Mouse (Mus musculus) gastrocnemius, adult 2 months (tissue): Measurements from ENCODE around the gene Gjc2. TPM values are rescaled to one million over a fixed set of nuclear protein-coding genes. Genes with fewer than 3 reads are reported as not detected.

Source experiments
- DNase-seq: peaks from one replicate; pipeline ENCODE4 v3.0.0; 2022
- H3K27ac ChIP-seq: fragments of 200-600 bp; 2 replicates; pipeline ENCODE4 v1.8.1; 2022; ENCODE audit warnings: mild to moderate bottlenecking
- H3K4me3 ChIP-seq: fragments of 200-600 bp; 2 replicates; pipeline ENCODE4 v1.8.1; 2022; ENCODE audit warnings: mild to moderate bottlenecking, moderate library complexity
- CTCF ChIP-seq: fragments of 200-600 bp; IDR thresholded peaks from 2 replicates; pipeline ENCODE4 v1.8.1; 2022; ENCODE audit warnings: antibody characterized with exemption, mild to moderate bottlenecking, moderate library complexity
- intact Hi-C: fragments of 180-260 bp; cut with DNase I; formaldehyde crosslinking; loops from one replicate; pipeline ENCODE4 v1.15.1; 2025
- total RNA-seq, 2 experiments: library from RNA; stranded (reverse); gene quantifications; 2 replicates each; pipeline ENCODE4 v1.2.3; 2021

Gene Gjc2
- total RNA-seq, 2 experiments from 2014 or later, result 0.10 to 0.20 TPM

DNA sequence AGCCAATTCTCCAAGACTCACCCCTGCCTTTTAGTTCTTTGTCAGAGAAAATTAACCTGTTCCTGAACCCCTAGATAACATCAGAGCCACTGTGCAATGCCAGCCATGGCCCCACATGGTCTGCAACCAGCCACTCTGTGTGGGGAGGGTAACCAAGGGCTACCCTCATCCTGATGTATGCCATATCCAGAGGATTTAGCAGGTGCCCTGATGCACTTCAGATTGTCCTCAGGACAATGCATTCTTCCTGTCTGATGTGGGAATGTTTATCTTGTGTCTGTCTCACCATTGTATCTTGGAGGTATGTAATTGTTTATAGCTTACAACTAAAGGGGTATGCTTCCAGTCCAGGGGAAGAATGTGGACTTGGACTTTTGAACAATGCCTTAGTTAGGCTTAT, 13.2 kb upstream of the Gjc2 start:
- no peak overlapping the region for H3K27ac ChIP-seq

GRCm38 (mm10) chr11:59192059-59192386, 9.0 kb upstream of the Gjc2 start, which contains the start of gene Guk1:
Gene Guk1, minus strand, starts transcription at chr11:59192212.
- no peak for TF ChIP-seq CTCF
- intact Hi-C loops, result loop anchor here (10.0 kb wide), 1 partner anchor 217 kb away; the partner anchor contains the start of gene Trim11
- Histone ChIP-seq H3K27ac (peak within 1 kb of the TSS; percentile 95), H3K4me3 (peak within 1 kb of the TSS; percentile 88)
- DNase-seq, result no peak

More for the DNA sequence above, 13.2 kb upstream of the Gjc2 start:
- no peak overlapping the region for H3K4me3 ChIP-seq
- no peak for TF ChIP-seq CTCF
- intact Hi-C loops, result loop anchor here (10.0 kb wide), 1 partner anchor 221 kb away; the partner anchor contains the start of gene Trim11
- DNase-seq, result no peak

DNA sequence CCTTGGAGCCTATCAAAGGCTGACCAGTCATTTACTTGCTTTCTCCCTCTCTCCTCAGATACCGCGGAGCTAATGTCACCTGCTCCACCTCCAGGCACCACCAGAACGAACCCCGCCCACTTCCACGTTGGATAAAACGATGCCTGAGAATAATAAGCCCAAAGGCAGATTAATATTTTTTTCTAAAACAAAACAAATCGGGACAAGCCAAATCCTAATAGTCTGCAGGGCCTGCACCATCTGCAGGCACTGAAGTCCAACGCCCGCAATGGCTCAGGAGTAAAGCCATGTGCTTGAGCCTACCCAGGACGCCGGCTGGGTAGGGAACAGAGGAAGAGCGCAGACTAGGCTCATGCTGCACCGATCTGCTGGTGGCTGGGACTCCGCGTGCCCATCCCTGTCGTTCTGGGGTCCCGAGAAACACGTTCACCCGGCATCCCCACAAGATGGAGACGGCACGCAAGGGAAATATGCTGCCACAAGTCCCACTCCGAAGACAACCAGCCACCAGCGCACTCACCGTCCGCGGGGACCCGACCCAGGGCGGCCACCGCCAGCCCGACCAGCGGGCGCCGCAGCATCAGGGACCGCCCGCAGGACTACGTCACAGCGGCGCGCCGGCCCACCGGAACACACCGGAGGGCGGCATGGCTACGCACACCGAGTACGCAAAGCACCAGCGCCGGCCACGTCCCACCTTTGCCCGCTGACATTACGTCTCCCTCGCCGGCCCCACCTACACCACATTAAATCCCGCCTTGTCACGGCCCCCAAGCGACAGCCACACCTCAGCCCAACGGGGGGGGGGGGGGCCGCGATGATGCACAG, 8.4 kb upstream of the Gjc2 start:
- intact Hi-C loops, result loop anchor here (10.0 kb wide), 1 partner anchor 217 kb away; the partner anchor contains the start of gene Trim11
- peak overlapping the region; percentile 95 for H3K27ac ChIP-seq
- peak overlapping the region; percentile 88 for H3K4me3 ChIP-seq
- DNase-seq, result peak; percentile 95
- no peak for TF ChIP-seq CTCF

DNA sequence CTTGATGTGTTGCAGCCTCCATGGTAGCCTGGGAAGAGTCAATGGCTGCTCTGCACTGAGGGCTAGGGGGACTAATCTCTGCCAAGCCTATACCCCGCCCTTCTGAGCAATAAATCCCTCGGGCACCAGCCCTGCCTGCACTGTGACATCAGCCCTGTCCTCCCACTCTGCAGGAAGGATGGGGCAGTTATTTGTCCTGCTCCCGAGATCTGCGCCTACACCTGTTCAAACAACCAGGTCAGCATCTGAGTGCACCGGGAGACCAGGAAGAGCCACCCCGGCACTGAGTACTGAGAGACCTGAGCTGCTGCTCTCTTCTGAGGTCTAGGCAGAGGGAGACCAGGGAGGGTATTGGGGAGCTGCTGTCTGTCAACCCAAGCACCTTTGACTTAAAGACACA, 4.7 kb upstream of the Gjc2 start:
- no peak overlapping the region for H3K27ac ChIP-seq

DNA sequence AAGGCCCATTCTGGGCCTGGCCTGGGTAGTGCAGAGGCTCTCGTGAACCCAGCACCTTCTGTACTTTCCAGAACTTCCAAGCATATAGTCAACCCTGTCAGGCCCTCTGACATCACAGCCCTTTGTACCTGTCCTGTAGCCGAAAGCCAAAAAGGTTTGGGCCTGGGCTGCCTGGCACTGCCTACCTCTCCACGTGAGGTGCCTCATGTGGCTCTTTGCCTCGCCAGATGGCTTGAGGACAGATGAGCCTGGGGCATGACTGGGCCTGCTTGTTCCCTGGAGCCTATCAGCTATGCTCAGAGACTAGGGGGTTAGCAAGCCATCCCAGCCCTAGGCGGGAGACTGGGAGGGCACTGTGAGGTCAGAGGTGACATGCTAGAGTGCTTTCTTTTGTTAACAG, 2.5 kb upstream of the Gjc2 start:
- Histone ChIP-seq H3K4me3 (no peak overlapping the region), H3K27ac (no peak overlapping the region)
- intact Hi-C loops, result loop anchor here (5.0 kb wide), 1 partner anchor 103 kb away; no protein-coding TSS in a partner anchor
- no peak for DNase-seq
- no peak for TF ChIP-seq CTCF

More for the DNA sequence above, 4.7 kb upstream of the Gjc2 start:
- no peak for TF ChIP-seq CTCF
- no peak for DNase-seq
- intact Hi-C loops, result loop anchor here (5.0 kb wide), 1 partner anchor 105 kb away; no protein-coding TSS in a partner anchor
- no peak overlapping the region for H3K4me3 ChIP-seq

DNA sequence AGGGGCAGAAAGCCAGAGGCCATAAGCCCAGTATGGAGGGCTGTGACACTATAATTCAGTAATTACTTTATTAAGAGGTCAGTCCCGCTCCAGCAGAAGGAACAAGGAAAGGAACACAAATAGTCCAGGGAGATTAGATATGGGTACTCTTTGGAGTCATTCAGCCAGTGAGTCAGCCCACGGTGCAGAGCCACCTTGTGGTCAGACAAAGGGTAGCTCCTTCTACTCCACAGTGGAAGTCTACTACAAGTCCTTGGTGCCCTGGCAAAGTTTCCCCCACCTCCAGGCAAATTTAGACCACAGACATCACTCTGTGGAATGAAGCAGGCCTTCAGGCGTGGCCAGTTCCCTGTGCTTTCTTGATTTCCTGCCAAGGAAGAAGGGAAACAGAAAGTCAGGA, 808 bp upstream of the Gjc2 start:
- TF ChIP-seq CTCF, result peak; percentile 89
- H3K4me3 ChIP-seq, result peak overlapping the region; percentile 43
- peak overlapping the region; percentile 80 for H3K27ac ChIP-seq
- intact Hi-C loops, result loop anchor here (1.0 to 5.0 kb wide), 2 partner anchors 23 to 92 kb away; no protein-coding TSS in a partner anchor
- DNase-seq, result peak; percentile 83

DNA sequence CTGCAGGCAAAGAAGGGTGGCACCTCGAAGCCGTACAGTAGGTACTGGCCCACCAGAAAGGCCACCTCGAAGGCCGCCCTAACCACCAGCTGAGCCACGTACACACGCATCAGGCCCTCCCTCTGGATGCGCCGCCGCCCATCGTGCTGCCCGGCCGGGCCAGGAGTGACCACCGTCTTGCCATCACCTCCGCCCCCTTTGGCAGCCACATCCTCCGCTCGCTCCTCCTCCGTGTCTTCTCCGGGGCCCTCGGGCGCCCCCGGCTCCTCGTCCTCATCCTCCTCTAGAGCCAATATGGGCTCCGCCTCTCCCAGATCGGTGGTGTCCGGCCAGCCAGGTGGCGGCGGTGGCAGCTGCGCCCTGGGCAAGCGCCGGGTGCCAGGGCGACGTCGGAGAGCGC, 6.1 kb downstream of the Gjc2 start:
- no peak for DNase-seq
- Histone ChIP-seq H3K4me3 (peak overlapping the region; percentile 47), H3K27ac (no peak overlapping the region)
- no peak for TF ChIP-seq CTCF
- intact Hi-C loops, result no loop called here

- Histone ChIP-seq H3K4me3 (peak overlapping the region; percentile 47), H3K27ac (no peak overlapping the region)
- no peak for DNase-seq
- intact Hi-C loops, result no loop called here
- no peak for TF ChIP-seq CTCF
Observed at GRCm38 (mm10) chr11:59176475-59176874, 6.5 kb downstream of the Gjc2 start.

GRCm38 (mm10) chr11:59174189-59174838, 8.7 kb downstream of the Gjc2 start:
- Histone ChIP-seq H3K4me3 (no peak overlapping the region), H3K27ac (no peak overlapping the region)
- DNase-seq, result no peak
- no peak for TF ChIP-seq CTCF
- intact Hi-C loops, result no loop called here

- Histone ChIP-seq H3K27ac (no peak overlapping the region), H3K4me3 (no peak overlapping the region)
- TF ChIP-seq CTCF, result no peak
- intact Hi-C loops, result no loop called here
- DNase-seq, result no peak
Observed at GRCm38 (mm10) chr11:59170549-59170948, 12.5 kb downstream of the Gjc2 start.

DNA sequence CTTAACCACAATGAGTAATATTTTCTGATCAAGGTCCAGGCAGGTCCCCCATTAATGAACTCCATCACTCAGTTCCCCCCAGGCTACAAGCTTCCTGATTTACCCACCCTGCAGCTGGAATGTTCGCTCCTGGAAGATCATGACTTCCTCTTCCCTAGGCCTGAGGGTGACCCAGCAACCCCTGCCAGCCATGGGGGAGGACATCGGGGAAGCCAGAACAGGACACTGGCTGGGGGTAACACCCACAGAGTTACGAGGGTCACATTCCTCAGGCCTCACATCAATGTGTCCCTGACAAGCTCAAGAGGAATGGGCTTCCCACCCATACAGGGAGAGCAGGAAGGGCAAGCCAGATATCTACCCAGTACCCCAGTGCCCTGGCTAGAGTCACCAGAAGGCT, 13.2 kb downstream of the Gjc2 start:
- Histone ChIP-seq H3K27ac (no peak overlapping the region), H3K4me3 (no peak overlapping the region)
- DNase-seq, result no peak
- intact Hi-C loops, result no loop called here
- TF ChIP-seq CTCF, result no peak

DNA sequence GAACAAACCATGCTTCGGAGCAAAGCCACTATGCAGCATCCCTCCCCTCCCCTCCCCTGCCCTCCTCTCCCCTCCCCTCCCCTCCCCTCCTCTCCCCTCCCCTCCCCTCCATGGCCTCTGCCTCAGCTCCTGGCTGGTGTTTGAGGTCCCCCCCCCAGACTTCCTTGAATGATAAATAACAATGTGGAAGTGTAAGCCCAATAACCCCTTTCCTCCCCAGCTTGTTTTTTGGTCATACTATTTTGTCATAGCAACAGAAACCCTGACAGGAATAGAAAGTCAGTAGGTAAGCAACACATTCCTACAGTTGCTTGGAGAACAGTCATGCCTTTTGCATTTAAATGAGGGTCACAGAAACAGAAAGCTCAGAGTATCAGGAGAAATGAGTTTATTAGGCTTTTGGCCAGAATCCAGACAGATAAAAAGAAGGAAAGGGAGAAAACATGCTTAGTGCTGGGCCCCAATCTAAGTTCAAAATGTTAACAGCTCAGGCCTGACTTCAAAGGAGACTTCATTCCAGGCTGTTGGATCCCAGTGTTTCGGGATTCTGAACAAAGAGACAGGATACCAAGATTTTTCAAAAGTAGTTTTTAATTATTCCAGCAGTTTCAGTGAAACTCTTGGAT, 17.3 kb downstream of the Gjc2 start:
- Histone ChIP-seq H3K4me3 (no peak overlapping the region), H3K27ac (no peak overlapping the region)
- TF ChIP-seq CTCF, result no peak
- intact Hi-C loops, result no loop called here
- DNase-seq, result no peak

GRCm38 (mm10) chr11:59164384-59164783, 18.6 kb downstream of the Gjc2 start:
- no peak for DNase-seq
- H3K27ac ChIP-seq, result peak overlapping the region; percentile 99
- peak overlapping the region; percentile 76 for H3K4me3 ChIP-seq
- intact Hi-C loops, result no loop called here
- no peak for TF ChIP-seq CTCF
